8 mouse cellular contexts compared by ENCODE assay signal in the genomic region with DNA sequence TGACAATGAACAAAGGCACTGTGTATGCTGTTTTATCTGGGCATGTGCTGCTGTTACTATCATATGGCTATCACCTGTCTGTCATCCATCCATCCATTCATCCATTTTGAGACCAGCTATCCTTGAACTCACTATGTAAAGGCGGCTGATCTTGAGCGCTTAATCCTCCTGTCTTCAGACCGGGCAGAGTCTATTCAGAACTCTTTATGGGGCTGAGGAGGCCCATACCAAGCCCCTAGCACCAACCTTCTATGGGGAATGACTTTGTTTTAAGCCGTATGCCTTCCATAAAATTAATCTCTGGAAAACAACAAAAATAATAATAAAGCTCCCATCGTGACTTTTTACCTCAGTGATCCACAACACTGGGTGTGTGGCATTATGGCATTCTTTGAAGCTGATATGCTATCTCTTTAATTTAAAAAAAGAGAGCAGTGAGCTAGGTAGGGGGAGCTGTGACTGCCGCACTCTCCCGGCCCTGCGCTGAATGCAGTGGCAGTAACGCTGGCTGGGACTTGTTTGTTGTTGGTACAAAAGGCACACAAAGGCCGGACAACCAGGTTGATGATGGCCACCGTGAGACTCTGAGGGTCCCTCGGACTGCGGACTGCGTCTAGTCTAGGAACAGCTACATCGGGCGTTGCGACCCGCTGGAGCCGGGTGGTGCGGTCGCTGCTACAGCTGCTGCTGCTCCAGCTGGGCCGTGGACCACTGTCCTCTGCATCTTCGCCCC. TPM values are rescaled to one million over a fixed set of nuclear protein-coding genes. Genes with fewer than 3 reads are reported as not detected.
DNase-seq lines count a peak whose midpoint lies in the region; ATAC-seq and TF ChIP-seq lines count a peak whose summit lies in the region.

Sacs (plus strand) TSS at position 464 of the 733 bp plus-strand sequence.

- intact Hi-C loops in left cerebral cortex, postnatal 4 days (cut with DNase I), result loop anchor here (10.0 kb wide), 1 partner anchor 157 kb away; no protein-coding TSS in a partner anchor

- H3K9me3 ChIP-seq in kidney, embryonic 14.5 days (ENCODE audit: control insufficient read depth, low read length), result no peaks in the 10 kb centered on the region
- no peaks in the 10 kb centered on the region for H3K9me3 ChIP-seq in forebrain, postnatal 0 days (ENCODE audit: low read length)
- no peaks in the 10 kb centered on the region for H3K9me3 ChIP-seq in neural tube, embryonic 15.5 days (replicated peaks)

- peak within 1 kb of the TSS; percentile 71 for H3K4me2 ChIP-seq in kidney, embryonic 14.5 days (replicated peaks; ENCODE audit: low read depth, low read length)
- peak within 1 kb of the TSS; percentile 71 for H3K4me2 ChIP-seq in forebrain, postnatal 0 days (ENCODE audit: low read depth)
- peak within 1 kb of the TSS; percentile 64 for H3K4me2 ChIP-seq in neural tube, embryonic 15.5 days

- no peak for DNase-seq in kidney, postnatal 25 days
- DNase-seq in cerebellum, adult 2 months, result peak; percentile 59 to 68
- DNase-seq in forebrain, postnatal 0 days, result peak; percentile 78
- peak; percentile 48 for DNase-seq in left cerebral cortex, postnatal 4 days
- DNase-seq in urinary bladder, postnatal 10 days (ENCODE audit: low spot score), result no peak

- peak within 1 kb of the TSS; percentile 45 for H3K4me3 ChIP-seq in kidney, embryonic 14.5 days (ENCODE audit: low read length)
- peak within 1 kb of the TSS; percentile 68 for H3K4me3 ChIP-seq in cerebellum, adult 2 months (replicated peaks; ENCODE audit: insufficient read depth, low read depth, low read length)
- H3K4me3 ChIP-seq in forebrain, postnatal 0 days (ENCODE audit: low read depth, low read length), result peak within 1 kb of the TSS; percentile 71
- H3K4me3 ChIP-seq in neural tube, embryonic 15.5 days (replicated peaks), result peak within 1 kb of the TSS; percentile 60

- peaks cover 4% of the 10 kb centered on the region; the same call in 1 of the 2 replicates for H3K4me1 ChIP-seq in kidney, embryonic 14.5 days (ENCODE audit: control insufficient read depth, insufficient read depth, low read length)
- no peaks in the 10 kb centered on the region; the same call in 1 of the 2 replicates for H3K4me1 ChIP-seq in cerebellum, adult 2 months (ENCODE audit: control insufficient read depth, insufficient read depth, low read length)
- peaks cover 4% of the 10 kb centered on the region; the same call in 1 of the 2 replicates for H3K4me1 ChIP-seq in forebrain, postnatal 0 days (ENCODE audit: insufficient read depth)
- H3K4me1 ChIP-seq in neural tube, embryonic 15.5 days, result peaks cover 18% of the 10 kb centered on the region

- peaks cover 11% of the 10 kb centered on the region; the same call in 1 of the 2 replicates for H3K27me3 ChIP-seq in kidney, embryonic 14.5 days (ENCODE audit: control insufficient read depth, insufficient read depth, low read length)
- no peaks in the 10 kb centered on the region for H3K27me3 ChIP-seq in cerebellum, adult 2 months (ENCODE audit: control insufficient read depth, insufficient read depth, low read length)
- no peaks in the 10 kb centered on the region for H3K27me3 ChIP-seq in forebrain, postnatal 0 days (ENCODE audit: insufficient read depth, low read length)
- H3K27me3 ChIP-seq in neural tube, embryonic 15.5 days (replicated peaks), result no peaks in the 10 kb centered on the region

- no peaks in the 10 kb centered on the region for H3K36me3 ChIP-seq in kidney, embryonic 14.5 days (ENCODE audit: control insufficient read depth, insufficient read depth, low read length)
- H3K36me3 ChIP-seq in forebrain, postnatal 0 days (ENCODE audit: insufficient read depth), result no peaks in the 10 kb centered on the region
- H3K36me3 ChIP-seq in neural tube, embryonic 15.5 days, result no peaks in the 10 kb centered on the region

- peak; percentile 49; the same call in 1 of the 2 replicates for ATAC-seq in kidney, embryonic 14.5 days (ENCODE audit: low FRiP score, low TSS enrichment)
- peak; percentile 95 for ATAC-seq in forebrain, postnatal 0 days
- ATAC-seq in hematopoietic stem cell, adult 5-6 weeks (replicated peaks in 1 of 2; ENCODE audit: insufficient read depth in 1 of 2, low FRiP score in 2 of 2, low TSS enrichment in 1 of 2, low read depth in 1 of 2, poor library complexity in 2 of 2, severe bottlenecking in 2 of 2), result peak; percentile 36 to 42; a peak in 2 of 4 replicates
- ATAC-seq in neural tube, embryonic 15.5 days (ENCODE audit: low FRiP score), result peak; percentile 93

- no peak within 1 kb of the TSS for H3K27ac ChIP-seq in kidney, embryonic 14.5 days (ENCODE audit: low read depth, low read length)
- H3K27ac ChIP-seq in cerebellum, adult 2 months (ENCODE audit: insufficient read depth, low read length), result no peak within 1 kb of the TSS
- peak within 1 kb of the TSS; percentile 62; the same call in 1 of the 2 replicates for H3K27ac ChIP-seq in forebrain, postnatal 0 days (ENCODE audit: low read depth, low read length)
- H3K27ac ChIP-seq in neural tube, embryonic 15.5 days (replicated peaks), result peak within 1 kb of the TSS; percentile 82

- peak within 1 kb of the TSS; percentile 31; the same call in 1 of the 2 replicates for H3K9ac ChIP-seq in kidney, embryonic 14.5 days (ENCODE audit: low read depth, low read length)
- peak within 1 kb of the TSS; percentile 82 for H3K9ac ChIP-seq in forebrain, postnatal 0 days
- peak within 1 kb of the TSS; percentile 66 for H3K9ac ChIP-seq in neural tube, embryonic 15.5 days (replicated peaks)

- TF ChIP-seq POLR2A in cerebellum, adult 2 months (IDR thresholded peaks at IDR 0.05; ENCODE audit: borderline replicate concordance, insufficient read depth, low read length), result peak; percentile 39; the same call in 1 of the 2 replicates

- 7% methylated on average over 23 of the region's 23 CpGs for WGBS in kidney, embryonic 14.5 days
- 6% methylated on average over 23 of the region's 23 CpGs for WGBS in cerebellum, adult 2 months
- WGBS in forebrain, postnatal 0 days, result 4% methylated on average over 23 of the region's 23 CpGs
- 2% methylated on average over 23 of the region's 23 CpGs for WGBS in neural tube, embryonic 15.5 days

- TF ChIP-seq CTCF in cerebellum, adult 2 months (IDR thresholded peaks at IDR 0.05; ENCODE audit: borderline replicate concordance, insufficient read depth, low read depth, low read length), result peak; percentile 32; the same call in 1 of the 2 replicates
- TF ChIP-seq CTCF in forebrain, postnatal 0 days (IDR thresholded peaks at IDR 0.05; ENCODE audit: low read depth), result peak; percentile 70

RNA-seq across cellular contexts. Expression of gene Sacs, which starts in this region (rescaled TPM):
- 2.8 and 3.6 TPM in 2 replicates for polyA plus RNA-seq in kidney, embryonic 14.5 days (2014; fragmentation: Nextera tagmentation; extraction: Ambion mirVana)
- polyA plus RNA-seq in cerebellum, adult 2 months (2012; rRNA removed), result 18.4 and 18.6 TPM in 2 replicates
- total RNA-seq in forebrain, postnatal 0 days (2014; rRNA removed), result 38.3 TPM in 2 replicates
- 3.1 and 5.3 TPM in 2 replicates for polyA plus RNA-seq in forebrain, postnatal 0 days (2015; fragmentation: Nextera tagmentation; extraction: Ambion mirVana)
- total RNA-seq in hematopoietic stem cell, adult 5-6 weeks (2017), result 29.0 TPM in 2 replicates
- total RNA-seq in left cerebral cortex, postnatal 4 days (2021), result 10 to 100 TPM; 55.1 to 58.8 TPM
- 7.5 and 8.0 TPM in 2 replicates for polyA plus RNA-seq in neural tube, embryonic 15.5 days (2015; fragmentation: Nextera tagmentation; extraction: Ambion mirVana)

Comparison
In these comparisons a context has a peak if more than half of its experiments do, and no peak if none do; other contexts are left out.
1. ATAC-seq: peak in every context shown above with its lines; median percentile 95 in forebrain, postnatal 0 days; 93 in neural tube, embryonic 15.5 days; 49 in kidney, embryonic 14.5 days; 39 in hematopoietic stem cell, adult 5-6 weeks.
2. H3K27ac ChIP-seq: peak in forebrain, postnatal 0 days (single experiment) and neural tube, embryonic 15.5 days (single experiment); none in kidney, embryonic 14.5 days (single experiment) and cerebellum, adult 2 months (single experiment).
3. H3K9ac ChIP-seq: peak in every context shown above with its lines; median percentile 82 in forebrain, postnatal 0 days; 66 in neural tube, embryonic 15.5 days; 31 in kidney, embryonic 14.5 days.
4. DNase-seq: peak in cerebellum, adult 2 months (2 of 2), forebrain, postnatal 0 days (single experiment) and left cerebral cortex, postnatal 4 days (single experiment); none in kidney, postnatal 25 days (0 of 2) and urinary bladder, postnatal 10 days (single experiment).
5. Peak in every context shown above with its lines, with median percentiles within 50 percentile points of each other: H3K4me2 ChIP-seq and H3K4me3 ChIP-seq.